Mouse (Mus musculus) thymus, adult 2 months (tissue): ENCODE results near the gene Fam50a. TPM values are rescaled to one million over a fixed set of nuclear protein-coding genes. Genes with fewer than 3 reads are reported as not detected.
A peak's percentile ranks its signal among the peaks of the same experiment; 100 is the strongest.

Experiments
- DNase-seq: peaks from one replicate; pipeline ENCODE4 v3.0.0; 2021
- H3K27ac ChIP-seq: fragments of 200-500 bp; 2 replicates; pipeline ENCODE4 v1.5.1; 2012; ENCODE audit warnings: low read length, control low read depth; ENCODE audit not compliant: control insufficient read depth, insufficient read depth
- H3K27me3 ChIP-seq: fragments of 200-500 bp; 2 replicates; pipeline ENCODE4 v1.6.1; 2012; ENCODE audit warnings: mild to moderate bottlenecking, low read length, moderate library complexity, mixed read lengths; ENCODE audit not compliant: control insufficient read depth, insufficient read depth
- H3K36me3 ChIP-seq: fragments of 200-500 bp; 2 replicates; pipeline ENCODE4 v1.6.1; 2012; ENCODE audit warnings: mild to moderate bottlenecking, low read length, moderate library complexity; ENCODE audit not compliant: control insufficient read depth, insufficient read depth
- H3K4me1 ChIP-seq: fragments of 200-500 bp; replicated peaks from 2 replicates; pipeline ENCODE4 v1.6.1; 2012; ENCODE audit warnings: low read length; ENCODE audit not compliant: control insufficient read depth, insufficient read depth
- H3K4me3 ChIP-seq: fragments of 200-500 bp; 2 replicates; pipeline ENCODE4 v1.5.1; 2012; ENCODE audit warnings: mild to moderate bottlenecking, low read length, control low read depth, moderate library complexity; ENCODE audit not compliant: control insufficient read depth, insufficient read depth
- CTCF ChIP-seq: fragments of 200-500 bp; IDR thresholded peaks from 2 replicates; pipeline ENCODE4 v1.5.1; 2012; ENCODE audit warnings: mild to moderate bottlenecking, control low read depth, low read length, moderate library complexity, borderline replicate concordance; ENCODE audit not compliant: control insufficient read depth, poor library complexity, insufficient read depth; ENCODE audit errors: extremely low read depth
- POLR2A ChIP-seq: fragments of 200-500 bp; IDR thresholded peaks from 2 replicates; pipeline ENCODE4 v1.6.1; 2012; ENCODE audit warnings: mild to moderate bottlenecking, low read length, control low read depth, moderate library complexity; ENCODE audit not compliant: control insufficient read depth, poor library complexity, insufficient read depth; ENCODE audit errors: extremely low read depth
- WGBS: fragments of 180-500 bp; shearing (Covaris S2); methylation state at CpG from one replicate; pipeline ENCODE4 v1.1.7; 2018; 5-methylcytosine and 5-hydroxymethylcytosine counted together
- polyA plus RNA-seq: library from polyadenylated mRNA; depleted of rRNA; stranded (reverse); fragments of >200 nt; gene quantifications from 2 replicates; pipeline ENCODE4 v1.2.3, GENCODE M21; 2012

The Fam50a gene
- polyA plus RNA-seq, 1 experiment, result 13.6 TPM

GRCm38 (mm10) chrX:74298348-74298747, 14.5 kb upstream of the Fam50a start:
- Histone ChIP-seq H3K27me3 (no peaks in the 10 kb centered on the region), H3K4me3 (no peak overlapping the region), H3K36me3 (peaks cover 10% of the 10 kb centered on the region; the same call in 1 of the 2 replicates), H3K4me1 (no peaks in the 10 kb centered on the region; the same call in 1 of the 2 replicates), H3K27ac (no peak overlapping the region)
- WGBS, result 83% methylated on average over 1 of the region's 1 CpGs
- no peak for DNase-seq
- TF ChIP-seq POLR2A, result no peak
- TF ChIP-seq CTCF, result no peak

GRCm38 (mm10) chrX:74299721-74300120, 13.1 kb upstream of the Fam50a start:
- Histone ChIP-seq H3K36me3 (peaks cover 10% of the 10 kb centered on the region; the same call in 1 of the 2 replicates), H3K4me3 (no peak overlapping the region), H3K4me1 (peaks cover 2% of the 10 kb centered on the region; the same call in 1 of the 2 replicates), H3K27ac (no peak overlapping the region), H3K27me3 (no peaks in the 10 kb centered on the region)
- WGBS, result 68% methylated on average over 3 of the region's 3 CpGs
- DNase-seq, result no peak
- TF ChIP-seq POLR2A (no peak), CTCF (no peak)

- peaks cover 10% of the 10 kb centered on the region for H3K4me1 ChIP-seq
- peak within 1 kb of the TSS; percentile 84 for H3K4me3 ChIP-seq
- TF ChIP-seq CTCF (0 out of 2 replicates have a peak, but pooled peaks have one; percentile 11), POLR2A (peak; percentile 85)
- WGBS, result under 1% methylated on average over 37 of the region's 41 CpGs
- DNase-seq, result peak; percentile 72
- peaks cover 11% of the 10 kb centered on the region; the same call in 1 of the 2 replicates for H3K36me3 ChIP-seq
- H3K27ac ChIP-seq, result peak within 1 kb of the TSS; percentile 91
- no peaks in the 10 kb centered on the region for H3K27me3 ChIP-seq
Measured at GRCm38 (mm10) chrX:74304867-74305700, 7.7 kb upstream of the Fam50a start, which contains the start of gene Gdi1. Gene Gdi1, plus strand, starts transcription at chrX:74304998.

- no peak within 1 kb of the TSS for H3K27ac ChIP-seq
Measured at GRCm38 (mm10) chrX:74328725-74329161, 15.9 kb downstream of the Fam50a start, which contains the start of gene Plxna3. Gene Plxna3, plus strand, starts transcription at chrX:74329066.

GRCm38 (mm10) chrX:74329215-74329671, 16.4 kb downstream of the Fam50a start:
- WGBS, result 29% methylated on average over 10 of the region's 10 CpGs
- no peaks in the 10 kb centered on the region for H3K27me3 ChIP-seq

More at GRCm38 (mm10) chrX:74328725-74329161, 15.9 kb downstream of the Fam50a start, which contains the start of gene Plxna3:
- no peaks in the 10 kb centered on the region for H3K36me3 ChIP-seq
- H3K27me3 ChIP-seq, result no peaks in the 10 kb centered on the region
- TF ChIP-seq CTCF (no peak), POLR2A (no peak)
- 1% methylated on average over 24 of the region's 30 CpGs for WGBS
- DNase-seq, result peak; percentile 40
- peak within 1 kb of the TSS; percentile 49 for H3K4me3 ChIP-seq
- H3K4me1 ChIP-seq, result peaks cover 8% of the 10 kb centered on the region

GRCm38 (mm10) chrX:74330166-74330930, 17.5 kb downstream of the Fam50a start:
- 62% methylated on average over 2 of the region's 2 CpGs for WGBS
- Histone ChIP-seq H3K27me3 (no peaks in the 10 kb centered on the region), H3K4me3 (no peak overlapping the region), H3K36me3 (no peaks in the 10 kb centered on the region), H3K4me1 (peaks cover 8% of the 10 kb centered on the region), H3K27ac (no peak overlapping the region)
- no peak for TF ChIP-seq POLR2A
- no peak for TF ChIP-seq CTCF
- DNase-seq, result no peak

More at GRCm38 (mm10) chrX:74329215-74329671, 16.4 kb downstream of the Fam50a start:
- TF ChIP-seq POLR2A (no peak), CTCF (no peak)
- DNase-seq, result no peak
- peak overlapping the region; percentile 49 for H3K4me3 ChIP-seq
- H3K4me1 ChIP-seq, result peaks cover 8% of the 10 kb centered on the region
- H3K36me3 ChIP-seq, result no peaks in the 10 kb centered on the region
- H3K27ac ChIP-seq, result no peak overlapping the region
